Mouse (Mus musculus) forebrain, embryonic 16.5 days (tissue): ENCODE data around the gene Phlda2. TPM values are rescaled to one million over a fixed set of nuclear protein-coding genes. Genes with fewer than 3 reads are reported as not detected.

Source experiments
- ATAC-seq: fragments of 200-750 bp; cut with Nextera tagmentation; 2 replicates; pipeline ENCODE4 v1.8.0; 2017; ENCODE audit warnings: mild to moderate bottlenecking, moderate library complexity
- H3K27ac ChIP-seq: fragments of 300-500 bp; sonication (generic); 2 replicates; pipeline ENCODE4 v1.5.1; 2014; ENCODE audit warnings: low read length, control low read depth
- H3K27me3 ChIP-seq: fragments of 300-500 bp; sonication (generic); replicated peaks from 2 replicates; pipeline ENCODE4 v1.6.1; 2014; ENCODE audit warnings: low read length; ENCODE audit not compliant: control insufficient read depth, insufficient read depth
- H3K36me3 ChIP-seq: fragments of 300-500 bp; sonication (generic); 2 replicates; pipeline ENCODE4 v1.6.1; 2014; ENCODE audit not compliant: control insufficient read depth, insufficient read depth
- H3K4me1 ChIP-seq: fragments of 300-500 bp; sonication (generic); replicated peaks from 2 replicates; pipeline ENCODE4 v1.6.1; 2014; ENCODE audit warnings: low read length; ENCODE audit not compliant: control insufficient read depth, insufficient read depth
- H3K4me2 ChIP-seq: fragments of 300-500 bp; sonication (generic); 2 replicates; pipeline ENCODE4 v1.6.1; 2014; ENCODE audit warnings: mild to moderate bottlenecking, low read length, control low read depth
- H3K4me3 ChIP-seq: fragments of 300-500 bp; sonication (generic); replicated peaks from 2 replicates; pipeline ENCODE4 v1.5.1; 2014; ENCODE audit warnings: mild to moderate bottlenecking, low read length, control low read depth
- H3K9ac ChIP-seq: fragments of 300-500 bp; sonication (generic); replicated peaks from 2 replicates; pipeline ENCODE4 v1.6.1; 2014; ENCODE audit warnings: low read depth, low read length, control low read depth
- H3K9me3 ChIP-seq: fragments of 300-500 bp; sonication (generic); 2 replicates; pipeline ENCODE4 v1.6.1; 2016; ENCODE audit warnings: low read length; ENCODE audit not compliant: control insufficient read depth
- WGBS: fragments of 180-500 bp; shearing (Covaris S2); extraction: QIAGEN DNeasy Blood & Tissue Kit; methylation state at CpG from one replicate; pipeline ENCODE4 v1.1.7; 2014; 5-methylcytosine and 5-hydroxymethylcytosine counted together
- polyA plus RNA-seq: library from polyadenylated mRNA; unstranded; fragments of >200 nt; fragmentation: Nextera tagmentation; extraction: Ambion mirVana; gene quantifications from 2 replicates; pipeline ENCODE4 v1.2.1, GENCODE M21; 2015

Phlda2 gene
- polyA plus RNA-seq, 1 experiment from 2014 or later = not detected

GRCm38 (mm10) chr7:143533284-143533683 lies 30.3 kb upstream of the Phlda2 start:
- Histone ChIP-seq H3K4me2 (no peak overlapping the region), H3K36me3 (peaks cover 49% of the 10 kb centered on the region), H3K27ac (no peak overlapping the region), H3K9ac (no peak overlapping the region), H3K27me3 (no peaks in the 10 kb centered on the region), H3K9me3 (no peaks in the 10 kb centered on the region), H3K4me1 (no peaks in the 10 kb centered on the region), H3K4me3 (no peak overlapping the region)
- 89% methylated on average over 2 of the region's 2 CpGs for WGBS
- ATAC-seq = no peak

- Histone ChIP-seq H3K27me3 (no peaks in the 10 kb centered on the region), H3K4me2 (no peak overlapping the region), H3K4me1 (no peaks in the 10 kb centered on the region), H3K9me3 (no peaks in the 10 kb centered on the region), H3K9ac (no peak overlapping the region), H3K4me3 (no peak overlapping the region), H3K36me3 (peaks cover 50% of the 10 kb centered on the region), H3K27ac (no peak overlapping the region)
- 88% methylated on average over 1 of the region's 1 CpGs for WGBS
- no peak for ATAC-seq
Measured at GRCm38 (mm10) chr7:143532410-143532809, 29.5 kb upstream of the Phlda2 start.

- Histone ChIP-seq H3K9me3 (no peaks in the 10 kb centered on the region), H3K27me3 (no peaks in the 10 kb centered on the region), H3K36me3 (peaks cover 41% of the 10 kb centered on the region), H3K4me1 (no peaks in the 10 kb centered on the region), H3K4me3 (no peak overlapping the region), H3K9ac (no peak overlapping the region), H3K4me2 (no peak overlapping the region), H3K27ac (no peak overlapping the region)
- 90% methylated on average over 4 of the region's 4 CpGs for WGBS
- ATAC-seq = no peak
Measured at GRCm38 (mm10) chr7:143519333-143519732, 16.4 kb upstream of the Phlda2 start.

GRCm38 (mm10) chr7:143514416-143514768 lies 11.4 kb upstream of the Phlda2 start:
- H3K9me3 ChIP-seq = no peaks in the 10 kb centered on the region
- no peak for ATAC-seq
- 94% methylated on average over 4 of the region's 4 CpGs for WGBS
- H3K27ac ChIP-seq = no peak overlapping the region
- no peaks in the 10 kb centered on the region for H3K4me1 ChIP-seq
- no peak overlapping the region for H3K4me2 ChIP-seq
- no peak overlapping the region for H3K4me3 ChIP-seq
- H3K36me3 ChIP-seq = peaks cover 24% of the 10 kb centered on the region
- H3K27me3 ChIP-seq = no peaks in the 10 kb centered on the region
- no peak overlapping the region for H3K9ac ChIP-seq

GRCm38 (mm10) chr7:143513763-143514415 lies 10.9 kb upstream of the Phlda2 start:
- Histone ChIP-seq H3K27me3 (no peaks in the 10 kb centered on the region), H3K9me3 (no peaks in the 10 kb centered on the region), H3K27ac (no peak overlapping the region), H3K4me1 (no peaks in the 10 kb centered on the region), H3K4me2 (no peak overlapping the region), H3K36me3 (peaks cover 20% of the 10 kb centered on the region), H3K9ac (no peak overlapping the region), H3K4me3 (no peak overlapping the region)
- ATAC-seq = no peak
- 91% methylated on average over 10 of the region's 10 CpGs for WGBS

GRCm38 (mm10) chr7:143511335-143511712 lies 8.4 kb upstream of the Phlda2 start:
- H3K9ac ChIP-seq = no peak overlapping the region
- H3K27me3 ChIP-seq = no peaks in the 10 kb centered on the region
- H3K27ac ChIP-seq = no peak overlapping the region
- H3K9me3 ChIP-seq = no peaks in the 10 kb centered on the region
- H3K36me3 ChIP-seq = peaks cover 9% of the 10 kb centered on the region; the same call in 1 of the 2 replicates
- ATAC-seq = no peak
- H3K4me1 ChIP-seq = no peaks in the 10 kb centered on the region
- no peak overlapping the region for H3K4me3 ChIP-seq
- H3K4me2 ChIP-seq = no peak overlapping the region

GRCm38 (mm10) chr7:143510593-143511334 lies 7.8 kb upstream of the Phlda2 start:
- Histone ChIP-seq H3K4me3 (no peak overlapping the region), H3K4me1 (no peaks in the 10 kb centered on the region), H3K4me2 (no peak overlapping the region), H3K9me3 (no peaks in the 10 kb centered on the region), H3K27ac (no peak overlapping the region), H3K36me3 (peaks cover 7% of the 10 kb centered on the region; the same call in 1 of the 2 replicates), H3K9ac (no peak overlapping the region), H3K27me3 (no peaks in the 10 kb centered on the region)
- 90% methylated on average over 3 of the region's 3 CpGs for WGBS
- no peak for ATAC-seq

GRCm38 (mm10) chr7:143509566-143509965 lies 6.6 kb upstream of the Phlda2 start:
- Histone ChIP-seq H3K9me3 (no peaks in the 10 kb centered on the region), H3K36me3 (peaks cover 4% of the 10 kb centered on the region; the same call in 1 of the 2 replicates), H3K4me1 (no peaks in the 10 kb centered on the region), H3K4me3 (no peak overlapping the region), H3K27me3 (0 out of 2 replicates have a peak, but pooled peaks cover 2% of the 10 kb centered on the region), H3K4me2 (no peak overlapping the region), H3K9ac (no peak overlapping the region), H3K27ac (no peak overlapping the region)
- ATAC-seq = no peak
- 79% methylated on average over 1 of the region's 1 CpGs for WGBS

GRCm38 (mm10) chr7:143506675-143507074 lies 3.7 kb upstream of the Phlda2 start:
- Histone ChIP-seq H3K9me3 (no peaks in the 10 kb centered on the region), H3K4me3 (no peak overlapping the region), H3K36me3 (no peaks in the 10 kb centered on the region), H3K27me3 (peaks cover 18% of the 10 kb centered on the region), H3K9ac (no peak overlapping the region), H3K27ac (no peak overlapping the region), H3K4me2 (no peak overlapping the region), H3K4me1 (peaks cover 10% of the 10 kb centered on the region)
- no peak for ATAC-seq
- WGBS = 51% methylated on average over 7 of the region's 7 CpGs
